Mouse (Mus musculus) olfactory bulb, adult 2 months (tissue): ENCODE results near the gene Exosc8. TPM values are rescaled to one million over a fixed set of nuclear protein-coding genes. Genes with fewer than 3 reads are reported as not detected.
"Not testable (repeated sequence)": the region's sequence is repeated elsewhere in the genome, so short reads cannot be mapped to it uniquely, and the experiment has no call there.

Experiments used
- H3K27ac ChIP-seq: fragments of 200-500 bp; 2 replicates; pipeline ENCODE4 v1.5.1; 2012; ENCODE audit warnings: low read depth, low read length; ENCODE audit not compliant: insufficient read depth
- H3K4me1 ChIP-seq: fragments of 200-500 bp; 2 replicates; pipeline ENCODE4 v1.6.1; 2012; ENCODE audit warnings: low read length; ENCODE audit not compliant: control insufficient read depth, insufficient read depth
- H3K4me3 ChIP-seq: fragments of 200-500 bp; 2 replicates; pipeline ENCODE4 v1.5.1; 2012; ENCODE audit warnings: mild to moderate bottlenecking, low read depth, low read length, moderate library complexity; ENCODE audit not compliant: insufficient read depth
- CTCF ChIP-seq: fragments of 200-500 bp; IDR thresholded peaks from 2 replicates; pipeline ENCODE4 v1.5.1; 2012; ENCODE audit warnings: low read depth, mild to moderate bottlenecking, low read length, moderate library complexity; ENCODE audit not compliant: insufficient read depth
- POLR2A ChIP-seq: fragments of 200-500 bp; IDR thresholded peaks from 2 replicates; pipeline ENCODE4 v1.6.1; 2012; ENCODE audit warnings: mild to moderate bottlenecking, low read depth, low read length, moderate library complexity; ENCODE audit not compliant: insufficient read depth
- WGBS: fragments of 180-500 bp; shearing (Covaris S2); methylation state at CpG from one replicate; pipeline ENCODE4 v1.1.7; 2018; 5-methylcytosine and 5-hydroxymethylcytosine counted together
- polyA plus RNA-seq: library from polyadenylated mRNA; stranded (reverse); fragments of >200 nt; gene quantifications from 2 replicates; pipeline ENCODE4 v1.2.4, GENCODE M21; 2012; ENCODE audit warnings: low replicate concordance; ENCODE audit not compliant: missing spikeins, insufficient read depth, insufficient read length

Exosc8 gene
- polyA plus RNA-seq, 1 experiment: not detected

GRCm38 (mm10) chr3:54718947-54719346, 16.2 kb downstream of the Exosc8 start:
- no peak for TF ChIP-seq POLR2A
- TF ChIP-seq CTCF: no peak
- 71% methylated on average over 3 of the region's 3 CpGs for WGBS
- Histone ChIP-seq H3K27ac (no peak overlapping the region), H3K4me3 (no peak overlapping the region), H3K4me1 (peaks cover 3% of the 10 kb centered on the region; the same call in 1 of the 2 replicates)

DNA sequence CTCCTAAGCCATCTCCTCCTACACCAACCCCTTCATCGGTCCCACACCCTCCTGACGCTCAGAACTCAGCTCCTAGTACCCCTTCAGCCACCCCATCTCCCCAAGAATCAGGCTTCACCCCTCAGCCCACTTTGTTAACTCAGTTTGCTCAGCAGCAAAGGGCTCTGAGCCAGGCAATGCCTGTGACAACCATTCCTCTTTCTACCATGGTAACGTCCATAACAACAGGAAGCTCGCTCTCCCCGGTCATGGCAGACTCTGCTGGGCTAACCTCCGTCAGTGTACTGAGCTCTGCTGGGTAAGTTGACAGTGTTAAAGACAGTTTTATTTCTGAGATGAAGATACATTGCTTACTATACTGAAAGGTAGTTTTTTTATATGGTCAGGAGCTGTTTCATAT, 17.8 kb downstream of the Exosc8 start:
- Histone ChIP-seq H3K4me3 (no peak overlapping the region), H3K27ac (no peak overlapping the region), H3K4me1 (peaks cover 3% of the 10 kb centered on the region; the same call in 1 of the 2 replicates)
- WGBS: 65% methylated on average over 6 of the region's 6 CpGs
- TF ChIP-seq CTCF (no peak), POLR2A (no peak)

DNA sequence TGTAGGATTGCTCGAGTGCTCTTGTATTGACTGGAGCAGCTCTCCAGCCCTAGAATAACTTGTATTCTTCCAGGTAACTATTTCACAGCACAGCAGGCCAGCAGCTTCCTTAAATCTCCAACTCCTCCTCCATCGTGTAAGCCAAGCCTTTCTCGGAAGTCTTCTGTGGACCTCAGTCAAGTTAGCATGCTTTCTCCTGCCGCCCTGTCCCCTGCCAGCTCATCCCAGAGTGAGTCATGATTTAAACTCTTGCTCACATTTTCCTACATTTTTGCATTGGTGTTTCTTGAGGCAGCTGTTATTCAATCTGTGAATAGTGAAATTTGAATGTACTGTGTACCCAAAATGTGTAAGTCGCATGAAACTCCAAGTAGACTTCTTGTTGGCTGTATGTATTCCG, 19.7 kb downstream of the Exosc8 start:
- 71% methylated on average over 6 of the region's 6 CpGs for WGBS

GRCm38 (mm10) chr3:54714253-54714652, 20.9 kb downstream of the Exosc8 start, which contains the start of gene Gm21958:
Gene Gm21958, minus strand, starts transcription at chr3:54714353.
- peaks cover 3% of the 10 kb centered on the region; the same call in 1 of the 2 replicates for H3K4me1 ChIP-seq
- no peak within 1 kb of the TSS for H3K4me3 ChIP-seq
- H3K27ac ChIP-seq: no peak within 1 kb of the TSS
- no peak for TF ChIP-seq POLR2A
- TF ChIP-seq CTCF: no peak
- 86% methylated on average over 6 of the region's 6 CpGs for WGBS

More for the DNA sequence above, 19.7 kb downstream of the Exosc8 start:
- H3K27ac ChIP-seq: no peak overlapping the region
- no peak overlapping the region for H3K4me3 ChIP-seq
- TF ChIP-seq CTCF (no peak), POLR2A (no peak)
- H3K4me1 ChIP-seq: peaks cover 3% of the 10 kb centered on the region; the same call in 1 of the 2 replicates

DNA sequence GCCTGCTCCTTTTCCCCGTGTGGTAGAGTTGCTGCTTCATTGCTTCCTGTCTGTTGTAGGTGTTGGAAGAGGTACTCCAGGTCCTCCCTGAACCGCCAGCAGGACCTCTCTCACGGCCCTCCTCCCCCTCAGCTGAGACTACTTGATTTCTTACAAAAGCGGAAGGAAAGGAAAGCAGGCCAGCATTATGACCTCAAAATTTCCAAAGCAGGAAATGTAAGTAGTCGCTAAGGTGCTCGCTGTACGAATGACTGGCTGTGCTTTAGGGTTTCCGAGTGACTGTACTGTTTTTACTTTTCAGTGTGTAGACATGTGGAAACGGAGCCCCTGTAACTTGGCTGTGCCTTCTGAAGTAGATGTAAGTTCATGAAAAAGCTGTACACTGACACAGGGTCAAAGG, 26.2 kb downstream of the Exosc8 start:
- no peak overlapping the region for H3K27ac ChIP-seq
- no peaks in the 10 kb centered on the region for H3K4me1 ChIP-seq
- no peak overlapping the region for H3K4me3 ChIP-seq
- TF ChIP-seq POLR2A (no peak), CTCF (no peak)
- WGBS: 88% methylated on average over 9 of the region's 9 CpGs

GRCm38 (mm10) chr3:54704106-54704505, 31.1 kb downstream of the Exosc8 start:
- not testable (repeated sequence) for H3K27ac ChIP-seq, H3K4me1 ChIP-seq, H3K4me3 ChIP-seq
- 96% methylated on average over 8 of the region's 8 CpGs for WGBS

- no peaks in the 10 kb centered on the region for H3K4me1 ChIP-seq
- H3K4me3 ChIP-seq: no peak overlapping the region
- 90% methylated on average over 5 of the region's 5 CpGs for WGBS
- TF ChIP-seq POLR2A: no peak
- no peak for TF ChIP-seq CTCF
- no peak overlapping the region for H3K27ac ChIP-seq
These were observed 35.4 kb downstream of the Exosc8 start for GRCm38 (mm10) chr3:54699759-54700301.

DNA sequence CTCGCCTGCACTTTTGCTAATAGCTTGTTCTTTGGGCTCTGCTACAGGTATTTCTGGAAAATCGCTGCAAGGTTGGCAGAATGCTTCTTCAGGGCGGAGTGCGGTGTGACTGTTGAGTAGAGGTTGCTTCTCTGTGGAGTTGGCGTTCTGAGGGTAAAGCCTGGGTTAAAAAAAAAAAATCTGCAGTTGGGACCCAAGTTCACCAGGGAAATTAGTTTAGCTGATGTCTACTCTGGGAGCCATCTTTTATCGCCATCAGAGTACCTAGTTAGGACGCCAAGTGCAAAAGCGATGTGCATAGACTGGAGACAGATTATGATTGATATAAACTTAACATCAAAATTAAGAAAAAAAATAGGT, 42.2 kb downstream of the Exosc8 start:
- Histone ChIP-seq H3K4me1 (peaks cover 3% of the 10 kb centered on the region), H3K4me3 (peak overlapping the region; percentile 99), H3K27ac (peak overlapping the region; percentile 23; the same call in 1 of the 2 replicates)
- 0% methylated on average over 8 of the region's 8 CpGs for WGBS
- TF ChIP-seq POLR2A (no peak), CTCF (no peak)

GRCm38 (mm10) chr3:54692202-54693055, 42.8 kb downstream of the Exosc8 start, which contains the start of gene Supt20:
Gene Supt20, plus strand, starts transcription at chr3:54692807.
- TF ChIP-seq CTCF (no peak), POLR2A (peak; percentile 49; the same call in 1 of the 2 replicates)
- H3K4me1 ChIP-seq: peaks cover 3% of the 10 kb centered on the region
- peak within 1 kb of the TSS; percentile 99 for H3K4me3 ChIP-seq
- WGBS: 2% methylated on average over 65 of the region's 65 CpGs
- peak within 1 kb of the TSS; percentile 23; the same call in 1 of the 2 replicates for H3K27ac ChIP-seq
